Mouse (Mus musculus): ENCODE data around the gene Cnnm3. TPM values are rescaled to one million over a fixed set of nuclear protein-coding genes. Genes with fewer than 3 reads are reported as not detected.
A peak's percentile ranks its signal among the peaks of the same experiment; 100 is the strongest.

The Cnnm3 gene
- polyA plus RNA-seq, 1 experiment from 2014 or later = 6.8 TPM

- H3K4me2 ChIP-seq (replicated peaks) = no peak overlapping the region
- DNase-seq (ENCODE audit: low spot score) (no peak), ATAC-seq (ENCODE audit: low FRiP score) (no peak)
- 0 out of 2 replicates have a peak, but pooled peaks cover 2% of the 10 kb centered on the region for H3K36me3 ChIP-seq (replicated peaks; ENCODE audit: control insufficient read depth, insufficient read depth)
- H3K9me3 ChIP-seq (ENCODE audit: control insufficient read depth, low read length) = no peaks in the 10 kb centered on the region
- WGBS = 84% methylated on average over 6 of the region's 6 CpGs
- H3K27me3 ChIP-seq (ENCODE audit: control insufficient read depth, insufficient read depth, low read length) = no peaks in the 10 kb centered on the region
- H3K27ac ChIP-seq = no peak overlapping the region
- H3K9ac ChIP-seq = no peak overlapping the region
- no peaks in the 10 kb centered on the region for H3K4me1 ChIP-seq (replicated peaks; ENCODE audit: control insufficient read depth, insufficient read depth, low read length)
- H3K4me3 ChIP-seq (replicated peaks; ENCODE audit: low read length) = no peak overlapping the region
Observed at GRCm38 (mm10) chr1:36493299-36493698, 18.4 kb upstream of the Cnnm3 start.

GRCm38 (mm10) chr1:36496719-36497118, 14.9 kb upstream of the Cnnm3 start:
- H3K4me1 ChIP-seq (replicated peaks; ENCODE audit: control insufficient read depth, insufficient read depth, low read length) = no peaks in the 10 kb centered on the region
- H3K27ac ChIP-seq = no peak overlapping the region
- WGBS = 69% methylated on average over 2 of the region's 2 CpGs
- no peak overlapping the region for H3K4me3 ChIP-seq (replicated peaks; ENCODE audit: low read length)
- ATAC-seq (ENCODE audit: low FRiP score) (no peak), DNase-seq (ENCODE audit: low spot score) (no peak)
- H3K27me3 ChIP-seq (ENCODE audit: control insufficient read depth, insufficient read depth, low read length) = no peaks in the 10 kb centered on the region
- no peaks in the 10 kb centered on the region for H3K9me3 ChIP-seq (ENCODE audit: control insufficient read depth, low read length)
- H3K4me2 ChIP-seq (replicated peaks) = no peak overlapping the region
- peaks cover 16% of the 10 kb centered on the region; the same call in 1 of the 2 replicates for H3K36me3 ChIP-seq (replicated peaks; ENCODE audit: control insufficient read depth, insufficient read depth)
- no peak overlapping the region for H3K9ac ChIP-seq

DNA sequence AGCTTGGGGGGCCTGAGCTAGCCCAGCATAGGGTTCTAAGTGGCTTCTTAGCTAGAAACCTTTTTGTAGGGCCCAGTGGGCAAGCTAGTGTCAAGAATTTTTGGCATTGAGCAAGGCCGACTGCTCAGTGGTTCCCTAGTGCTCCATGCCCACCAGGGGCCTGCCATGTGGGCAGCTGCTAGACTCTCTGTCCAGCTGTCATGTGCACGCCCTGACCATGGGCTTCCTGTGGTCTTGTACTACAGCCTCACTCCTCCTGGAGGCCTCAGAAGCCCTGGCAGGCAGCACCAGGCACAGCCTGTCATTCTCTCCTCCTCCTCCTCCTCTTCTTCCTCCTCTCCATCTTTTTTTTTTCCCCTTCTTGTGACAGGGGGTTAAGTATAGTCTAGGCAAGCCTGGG, 14.4 kb upstream of the Cnnm3 start:
- WGBS = 63% methylated on average over 2 of the region's 2 CpGs
- H3K27me3 ChIP-seq (ENCODE audit: control insufficient read depth, insufficient read depth, low read length) = no peaks in the 10 kb centered on the region
- DNase-seq (ENCODE audit: low spot score) = no peak
- no peaks in the 10 kb centered on the region for H3K9me3 ChIP-seq (ENCODE audit: control insufficient read depth, low read length)
- H3K27ac ChIP-seq = no peak overlapping the region
- H3K4me2 ChIP-seq (replicated peaks) = no peak overlapping the region
- no peak overlapping the region for H3K4me3 ChIP-seq (replicated peaks; ENCODE audit: low read length)
- H3K4me1 ChIP-seq (replicated peaks; ENCODE audit: control insufficient read depth, insufficient read depth, low read length) = no peaks in the 10 kb centered on the region
- no peak for ATAC-seq (ENCODE audit: low FRiP score)
- peaks cover 16% of the 10 kb centered on the region; the same call in 1 of the 2 replicates for H3K36me3 ChIP-seq (replicated peaks; ENCODE audit: control insufficient read depth, insufficient read depth)
- H3K9ac ChIP-seq = no peak overlapping the region

- WGBS = 5% methylated on average over 3 of the region's 3 CpGs
- ATAC-seq (ENCODE audit: low FRiP score) (no peak), DNase-seq (ENCODE audit: low spot score) (peak; percentile 92)
- Histone ChIP-seq H3K4me3 (replicated peaks; ENCODE audit: low read length) (no peak overlapping the region), H3K9ac (no peak overlapping the region), H3K27ac (no peak overlapping the region), H3K27me3 (ENCODE audit: control insufficient read depth, insufficient read depth, low read length) (no peaks in the 10 kb centered on the region), H3K4me2 (replicated peaks) (no peak overlapping the region), H3K9me3 (ENCODE audit: control insufficient read depth, low read length) (no peaks in the 10 kb centered on the region), H3K4me1 (replicated peaks; ENCODE audit: control insufficient read depth, insufficient read depth, low read length) (no peaks in the 10 kb centered on the region), H3K36me3 (replicated peaks; ENCODE audit: control insufficient read depth, insufficient read depth) (peaks cover 17% of the 10 kb centered on the region)
Observed at GRCm38 (mm10) chr1:36501261-36501660, 10.4 kb upstream of the Cnnm3 start.

DNA sequence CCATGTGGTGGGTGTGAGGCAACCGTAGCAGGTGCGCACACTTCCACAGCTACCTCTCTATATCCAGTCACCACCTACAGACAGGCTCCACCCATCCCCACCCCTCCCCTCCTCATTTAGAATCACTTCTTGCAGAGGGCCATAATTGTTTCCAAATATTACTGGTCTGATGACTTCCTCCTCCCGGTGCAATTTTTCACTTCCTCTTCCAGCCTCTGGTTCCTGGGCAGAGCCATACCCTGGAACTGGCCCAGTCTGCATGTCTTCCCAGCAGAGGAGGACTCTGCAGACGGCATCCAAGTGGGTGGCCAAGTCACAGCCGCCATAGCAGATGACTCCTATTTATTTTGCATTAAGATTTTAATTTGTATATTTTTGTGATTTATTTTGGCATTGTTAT, 3.4 kb upstream of the Cnnm3 start:
- no peak overlapping the region for H3K9ac ChIP-seq
- no peak overlapping the region for H3K27ac ChIP-seq
- H3K36me3 ChIP-seq (replicated peaks; ENCODE audit: control insufficient read depth, insufficient read depth) = peaks cover 10% of the 10 kb centered on the region; the same call in 1 of the 2 replicates
- H3K4me3 ChIP-seq (replicated peaks; ENCODE audit: low read length) = no peak overlapping the region
- no peak overlapping the region for H3K4me2 ChIP-seq (replicated peaks)
- no peak for ATAC-seq (ENCODE audit: low FRiP score)
- peaks cover 5% of the 10 kb centered on the region for H3K4me1 ChIP-seq (replicated peaks; ENCODE audit: control insufficient read depth, insufficient read depth, low read length)
- WGBS = 92% methylated on average over 5 of the region's 5 CpGs
- H3K27me3 ChIP-seq (ENCODE audit: control insufficient read depth, insufficient read depth, low read length) = no peaks in the 10 kb centered on the region
- H3K9me3 ChIP-seq (ENCODE audit: control insufficient read depth, low read length) = no peaks in the 10 kb centered on the region
- no peak for DNase-seq (ENCODE audit: low spot score)

DNA sequence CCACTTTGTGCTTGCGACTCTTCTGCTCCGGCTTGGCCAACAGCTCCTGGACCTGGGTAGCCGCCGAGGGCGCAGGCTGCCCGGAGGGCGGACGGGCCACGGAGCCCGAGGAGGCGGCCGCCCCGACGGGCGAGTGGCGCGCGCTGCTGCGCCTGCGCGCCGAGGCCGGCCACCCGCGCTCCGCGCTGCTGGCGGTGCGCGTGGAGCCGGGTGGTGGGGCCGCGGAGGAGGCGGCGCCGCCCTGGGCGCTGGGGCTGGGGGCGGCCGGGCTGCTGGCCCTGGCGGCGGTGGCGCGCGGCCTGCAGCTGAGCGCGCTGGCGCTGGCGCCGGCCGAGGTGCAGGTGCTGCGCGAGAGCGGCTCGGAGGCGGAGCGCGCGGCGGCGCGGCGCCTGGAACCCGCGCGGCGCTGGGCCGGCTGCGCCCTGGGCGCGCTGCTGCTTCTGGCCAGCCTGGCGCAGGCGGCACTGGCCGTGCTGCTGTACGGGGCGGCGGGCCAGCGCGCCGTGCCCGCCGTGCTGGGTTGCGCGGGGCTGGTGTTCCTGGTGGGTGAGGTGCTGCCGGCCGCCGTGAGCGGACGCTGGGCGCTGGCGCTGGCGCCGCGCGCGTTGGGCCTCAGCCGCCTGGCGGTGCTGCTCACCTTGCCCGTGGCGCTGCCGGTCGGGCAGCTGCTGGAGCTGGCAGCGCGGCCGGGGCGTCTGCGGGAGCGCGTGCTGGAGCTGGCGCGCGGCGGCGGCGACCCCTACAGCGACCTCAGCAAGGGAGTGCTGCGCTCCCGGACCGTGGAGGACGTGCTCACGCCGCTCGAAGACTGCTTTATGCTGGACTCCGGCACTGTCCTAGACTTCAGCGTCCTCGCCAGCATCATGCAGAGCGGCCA, 660 bp downstream of the Cnnm3 start:
- H3K27ac ChIP-seq = peak overlapping the region; percentile 97
- peaks cover 39% of the 10 kb centered on the region for H3K4me1 ChIP-seq (replicated peaks; ENCODE audit: control insufficient read depth, insufficient read depth, low read length)
- 0% methylated on average over 84 of the region's 126 CpGs for WGBS
- peak; percentile 74 for ATAC-seq (ENCODE audit: low FRiP score)
- no peaks in the 10 kb centered on the region for H3K27me3 ChIP-seq (ENCODE audit: control insufficient read depth, insufficient read depth, low read length)
- H3K9ac ChIP-seq = peak overlapping the region; percentile 84
- H3K4me2 ChIP-seq (replicated peaks) = peak overlapping the region; percentile 97
- peak; percentile 50 for DNase-seq (ENCODE audit: low spot score)
- H3K4me3 ChIP-seq (replicated peaks; ENCODE audit: low read length) = peak overlapping the region; percentile 91
- H3K9me3 ChIP-seq (ENCODE audit: control insufficient read depth, low read length) = no peaks in the 10 kb centered on the region
- H3K36me3 ChIP-seq (replicated peaks; ENCODE audit: control insufficient read depth, insufficient read depth) = peaks cover 9% of the 10 kb centered on the region; the same call in 1 of the 2 replicates

DNA sequence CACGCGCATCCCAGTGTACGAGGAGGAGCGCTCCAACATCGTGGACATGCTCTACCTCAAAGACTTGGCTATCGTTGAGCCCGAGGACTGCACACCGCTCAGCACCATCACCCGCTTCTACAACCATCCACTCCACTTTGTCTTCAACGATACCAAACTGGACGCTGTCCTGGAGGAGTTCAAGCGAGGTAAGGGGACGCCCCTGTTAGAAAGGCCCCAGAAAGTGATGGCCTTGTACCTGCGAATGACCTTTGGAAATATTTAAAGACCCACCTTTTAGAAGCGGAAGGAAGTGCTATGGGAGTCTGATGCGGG, 1.3 kb downstream of the Cnnm3 start:
- Histone ChIP-seq H3K36me3 (replicated peaks; ENCODE audit: control insufficient read depth, insufficient read depth) (peaks cover 9% of the 10 kb centered on the region; the same call in 1 of the 2 replicates), H3K4me2 (replicated peaks) (peak overlapping the region; percentile 97), H3K9me3 (ENCODE audit: control insufficient read depth, low read length) (no peaks in the 10 kb centered on the region), H3K4me1 (replicated peaks; ENCODE audit: control insufficient read depth, insufficient read depth, low read length) (peaks cover 39% of the 10 kb centered on the region), H3K27ac (peak overlapping the region; percentile 97), H3K4me3 (replicated peaks; ENCODE audit: low read length) (peak overlapping the region; percentile 91), H3K27me3 (ENCODE audit: control insufficient read depth, insufficient read depth, low read length) (no peaks in the 10 kb centered on the region), H3K9ac (peak overlapping the region; percentile 84)
- DNase-seq (ENCODE audit: low spot score) (no peak), ATAC-seq (ENCODE audit: low FRiP score) (0 out of 2 replicates have a peak, but pooled peaks have one; percentile 0)
- 1% methylated on average over 16 of the region's 16 CpGs for WGBS

- Histone ChIP-seq H3K9me3 (ENCODE audit: control insufficient read depth, low read length) (no peaks in the 10 kb centered on the region), H3K9ac (peak overlapping the region; percentile 84), H3K36me3 (replicated peaks; ENCODE audit: control insufficient read depth, insufficient read depth) (peaks cover 12% of the 10 kb centered on the region; the same call in 1 of the 2 replicates), H3K27me3 (ENCODE audit: control insufficient read depth, insufficient read depth, low read length) (no peaks in the 10 kb centered on the region), H3K4me3 (replicated peaks; ENCODE audit: low read length) (peak overlapping the region; percentile 91), H3K4me1 (replicated peaks; ENCODE audit: control insufficient read depth, insufficient read depth, low read length) (peaks cover 39% of the 10 kb centered on the region), H3K4me2 (replicated peaks) (peak overlapping the region; percentile 97), H3K27ac (no peak overlapping the region; the same call in 1 of the 2 replicates)
- ATAC-seq (ENCODE audit: low FRiP score) (no peak), DNase-seq (ENCODE audit: low spot score) (peak; percentile 33)
- WGBS = 0% methylated on average over 1 of the region's 1 CpGs
Observed at GRCm38 (mm10) chr1:36513310-36513709, 1.6 kb downstream of the Cnnm3 start.

DNA sequence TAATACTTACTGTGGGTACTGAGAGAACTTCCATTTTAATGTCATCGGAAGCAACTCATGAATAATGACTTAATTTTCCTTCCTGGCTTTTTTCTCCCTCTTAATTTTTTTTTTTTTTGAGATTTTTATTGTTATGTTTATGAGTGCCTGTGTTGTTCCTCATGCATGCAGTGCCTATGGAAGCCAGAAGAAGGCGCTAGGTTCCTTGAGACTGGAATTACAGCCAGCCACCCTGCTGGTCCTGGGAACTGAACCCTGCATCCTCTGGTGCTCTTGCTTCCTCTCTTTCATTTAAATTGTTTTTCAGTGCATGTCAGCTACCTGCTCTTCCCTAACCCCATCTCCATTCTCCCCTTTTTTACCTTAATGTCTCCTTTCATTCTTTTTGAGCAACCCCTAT, 2.1 kb downstream of the Cnnm3 start:
- ATAC-seq (ENCODE audit: low FRiP score) (no peak), DNase-seq (ENCODE audit: low spot score) (peak; percentile 39)
- no peak overlapping the region for H3K27ac ChIP-seq
- no peaks in the 10 kb centered on the region for H3K27me3 ChIP-seq (ENCODE audit: control insufficient read depth, insufficient read depth, low read length)
- H3K9ac ChIP-seq = peak overlapping the region; percentile 84; the same call in 1 of the 2 replicates
- 32% methylated on average over 2 of the region's 2 CpGs for WGBS
- no peaks in the 10 kb centered on the region for H3K9me3 ChIP-seq (ENCODE audit: control insufficient read depth, low read length)
- peaks cover 39% of the 10 kb centered on the region for H3K4me1 ChIP-seq (replicated peaks; ENCODE audit: control insufficient read depth, insufficient read depth, low read length)
- H3K4me3 ChIP-seq (replicated peaks; ENCODE audit: low read length) = peak overlapping the region; percentile 91
- peak overlapping the region; percentile 97 for H3K4me2 ChIP-seq (replicated peaks)
- H3K36me3 ChIP-seq (replicated peaks; ENCODE audit: control insufficient read depth, insufficient read depth) = peaks cover 15% of the 10 kb centered on the region; the same call in 1 of the 2 replicates

Measured in hindbrain, embryonic 14.5 days (tissue).